Mouse (Mus musculus) spleen, adult 2 months (tissue): ENCODE measurements at regions not wholly inside any gene's neighbourhood (a gene's known extent, or its start where the extent isn't known, plus 50 kb on each side); places are given as distances from the start of the nearest gene placed in this dataset.

Experiments used
- DNase-seq, 2 experiments: peaks; one replicate each; pipeline versions ENCODE4 v3.0.0 to v3.0.0-alpha.2; 2012 to 2021; ENCODE audit warnings: low spot score in 2 of 2, low read depth in 1 of 2
- H3K27ac ChIP-seq: fragments of 200-500 bp; 2 replicates; pipeline ENCODE4 v1.5.1; 2012; ENCODE audit warnings: low read length, inconsistent platforms; ENCODE audit not compliant: insufficient read depth
- H3K27me3 ChIP-seq: fragments of 200-500 bp; 2 replicates; pipeline ENCODE4 v1.6.1; 2012; ENCODE audit warnings: mild to moderate bottlenecking, moderate library complexity, low read length, inconsistent platforms; ENCODE audit not compliant: control insufficient read depth, insufficient read depth
- H3K36me3 ChIP-seq: fragments of 200-500 bp; 2 replicates; pipeline ENCODE4 v1.6.1; 2012; ENCODE audit warnings: mild to moderate bottlenecking, low read length, inconsistent platforms; ENCODE audit not compliant: control insufficient read depth, insufficient read depth
- H3K4me1 ChIP-seq: fragments of 200-500 bp; 2 replicates; pipeline ENCODE4 v1.6.1; 2011; ENCODE audit warnings: inconsistent platforms; ENCODE audit not compliant: control insufficient read depth, insufficient read depth, insufficient read length
- H3K4me3 ChIP-seq: fragments of 200-500 bp; 2 replicates; pipeline ENCODE4 v1.5.1; 2011; ENCODE audit warnings: mild to moderate bottlenecking, inconsistent platforms; ENCODE audit not compliant: insufficient read depth, insufficient read length; ENCODE audit errors: extremely low read depth
- CTCF ChIP-seq: fragments of 200-500 bp; IDR thresholded peaks from 2 replicates; pipeline ENCODE4 v1.5.1; 2011; ENCODE audit warnings: mild to moderate bottlenecking, inconsistent platforms; ENCODE audit not compliant: insufficient read depth, insufficient read length, insufficient replicate concordance; ENCODE audit errors: extremely low read depth
- POLR2A ChIP-seq: fragments of 200-500 bp; IDR thresholded peaks from 2 replicates; pipeline ENCODE4 v1.6.1; 2011; ENCODE audit warnings: low read depth, low read length, inconsistent platforms
- WGBS: fragments of 180-500 bp; shearing (Covaris S2); methylation state at CpG from one replicate; pipeline ENCODE4 v1.1.7; 2018; 5-methylcytosine and 5-hydroxymethylcytosine counted together

DNA sequence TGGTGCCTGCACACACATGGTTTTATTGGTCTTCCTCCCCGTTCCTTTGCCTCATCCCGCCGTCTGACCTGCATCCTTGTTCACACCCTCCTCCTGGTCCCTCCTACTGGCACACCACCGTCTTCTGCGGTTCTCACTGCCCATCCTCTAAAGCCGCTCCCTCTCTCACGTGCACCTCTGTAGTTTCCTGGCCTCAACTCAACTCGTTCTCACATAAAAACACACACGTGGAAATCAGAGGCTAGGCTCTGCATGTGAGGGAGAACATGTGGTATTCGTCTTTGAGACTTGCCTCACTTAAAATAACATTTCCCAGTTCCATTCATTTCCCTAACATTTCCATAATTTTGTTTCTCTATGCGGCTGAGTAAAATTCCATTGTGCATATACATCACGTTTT is 69.5 kb downstream of the Aldh8a1 start:
- no peak for DNase-seq
- WGBS = 82% methylated on average over 12 of the region's 12 CpGs
- Histone ChIP-seq H3K36me3 (no peaks in the 10 kb centered on the region), H3K27me3 (no peaks in the 10 kb centered on the region), H3K27ac (no peak overlapping the region), H3K4me3 (no peak overlapping the region), H3K4me1 (no peaks in the 10 kb centered on the region)
- TF ChIP-seq POLR2A = no peak

DNA sequence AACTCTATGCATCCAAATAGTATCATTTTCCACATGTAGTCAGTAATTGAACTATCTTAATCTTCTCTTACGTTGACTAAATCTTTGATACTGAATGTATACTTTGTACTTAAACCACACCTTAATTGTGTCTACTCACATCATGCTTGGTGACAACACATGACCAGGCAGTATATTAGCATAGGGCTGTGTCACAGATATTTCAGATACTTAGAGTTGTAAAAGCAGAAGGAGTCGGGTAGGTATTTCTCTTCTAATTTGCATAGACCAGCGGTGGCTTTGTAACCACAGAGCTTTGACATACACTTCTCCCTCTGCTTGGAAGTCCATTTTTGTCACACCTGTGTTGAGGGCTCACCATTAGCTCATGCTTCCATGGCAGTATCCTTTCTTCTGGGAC is 71.0 kb downstream of the Aldh8a1 start:
- WGBS = 39% methylated on average over 3 of the region's 3 CpGs
- Histone ChIP-seq H3K4me1 (no peaks in the 10 kb centered on the region), H3K27ac (no peak overlapping the region), H3K36me3 (no peaks in the 10 kb centered on the region), H3K27me3 (no peaks in the 10 kb centered on the region), H3K4me3 (no peak overlapping the region)
- TF ChIP-seq POLR2A (no peak), CTCF (no peak)
- no peak for DNase-seq

DNA sequence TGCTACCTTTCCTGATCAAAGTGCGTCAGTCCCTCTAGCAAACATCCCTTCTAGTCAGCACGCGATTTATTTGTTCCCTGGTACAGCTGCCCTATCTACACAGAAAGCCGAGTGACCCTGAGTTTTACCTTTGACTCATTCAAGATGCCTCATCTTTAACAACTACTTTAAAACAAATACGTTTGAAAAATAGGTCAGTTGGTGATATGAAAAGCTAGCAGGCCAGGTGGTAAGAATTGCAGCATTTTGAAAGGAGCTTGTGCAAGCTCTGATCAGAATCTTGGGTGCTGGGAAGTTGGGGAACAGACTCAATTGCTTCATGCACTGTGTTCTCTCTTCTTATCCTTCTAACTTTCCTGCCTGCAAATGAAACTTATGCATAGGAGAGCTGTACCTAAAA is 71.9 kb downstream of the Aldh8a1 start:
- Histone ChIP-seq H3K27me3 (no peaks in the 10 kb centered on the region), H3K27ac (no peak overlapping the region), H3K4me3 (no peak overlapping the region), H3K4me1 (no peaks in the 10 kb centered on the region), H3K36me3 (no peaks in the 10 kb centered on the region)
- WGBS = 88% methylated on average over 5 of the region's 5 CpGs
- TF ChIP-seq POLR2A = no peak
- no peak for TF ChIP-seq CTCF
- no peak for DNase-seq

DNA sequence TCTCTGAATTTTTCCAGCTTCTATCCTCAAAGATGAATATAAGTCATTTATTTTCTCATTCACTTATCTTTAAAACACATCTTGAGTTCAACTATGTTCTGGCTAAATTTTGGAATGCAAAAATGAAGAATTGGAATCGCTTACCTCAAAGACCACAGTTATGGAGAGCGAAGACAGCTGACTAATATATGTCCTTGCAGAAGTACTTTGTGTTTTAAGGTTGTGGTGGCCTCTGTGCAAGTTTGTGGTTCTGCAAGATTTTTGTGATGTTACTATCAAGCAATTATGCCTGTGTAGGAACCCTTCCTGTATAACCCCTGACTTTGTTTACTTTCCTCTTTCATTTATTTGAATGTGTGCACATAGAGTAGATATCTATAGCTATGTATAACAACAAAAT is 75.5 kb downstream of the Aldh8a1 start:
- no peak overlapping the region for H3K4me3 ChIP-seq
- no peak for TF ChIP-seq CTCF
- TF ChIP-seq POLR2A = no peak

DNA sequence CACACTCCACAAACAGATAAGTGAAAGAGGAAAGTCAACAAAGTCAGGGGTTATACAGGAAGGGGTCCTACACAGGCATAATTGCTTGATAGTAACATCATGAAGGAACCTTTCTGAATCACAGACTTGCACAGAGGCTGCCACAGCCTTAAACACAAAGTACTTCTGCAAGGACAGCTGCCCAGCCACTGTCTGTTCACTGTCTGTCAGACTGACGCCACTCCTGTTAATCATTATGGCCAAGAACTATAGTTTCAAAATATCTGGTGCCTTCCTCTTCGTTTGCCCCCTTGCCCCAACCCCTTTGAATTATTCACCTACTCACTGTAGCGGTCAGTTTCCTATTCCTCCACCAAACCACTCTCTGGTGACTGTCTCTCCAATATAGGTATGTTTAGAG is 76.4 kb downstream of the Aldh8a1 start:
- no peak overlapping the region for H3K27ac ChIP-seq
- H3K4me3 ChIP-seq = no peak overlapping the region
- no peaks in the 10 kb centered on the region for H3K36me3 ChIP-seq
- TF ChIP-seq POLR2A = no peak
- no peak for TF ChIP-seq CTCF
- H3K27me3 ChIP-seq = no peaks in the 10 kb centered on the region
- no peaks in the 10 kb centered on the region for H3K4me1 ChIP-seq
- DNase-seq = no peak
- 81% methylated on average over 3 of the region's 3 CpGs for WGBS

More for the DNA sequence above, 75.5 kb downstream of the Aldh8a1 start:
- Histone ChIP-seq H3K4me1 (no peaks in the 10 kb centered on the region), H3K27ac (no peak overlapping the region), H3K27me3 (no peaks in the 10 kb centered on the region), H3K36me3 (no peaks in the 10 kb centered on the region)
- 90% methylated on average over 2 of the region's 2 CpGs for WGBS
- DNase-seq = no peak

DNA sequence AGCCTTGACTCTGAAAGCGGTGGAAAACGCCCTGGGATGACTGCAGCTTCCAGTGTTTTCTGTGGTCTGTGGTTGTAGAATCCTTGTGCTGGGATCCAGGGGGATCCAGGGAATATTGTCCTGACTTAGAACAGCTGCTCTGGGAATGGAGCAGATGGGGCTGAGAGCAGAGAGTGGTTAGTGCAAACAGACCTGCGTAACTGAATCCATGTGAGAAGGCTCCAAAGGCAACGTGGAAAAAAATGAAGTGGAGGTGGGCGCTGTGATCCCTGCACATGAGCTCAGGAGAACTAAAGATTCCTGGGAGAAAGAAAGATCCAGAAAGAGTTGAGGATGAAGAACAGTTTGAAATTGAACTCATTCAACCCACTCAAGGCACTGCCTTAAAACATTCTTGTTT is 77.1 kb downstream of the Aldh8a1 start:
- Histone ChIP-seq H3K27ac (no peak overlapping the region), H3K36me3 (no peaks in the 10 kb centered on the region), H3K4me3 (no peak overlapping the region), H3K4me1 (no peaks in the 10 kb centered on the region), H3K27me3 (no peaks in the 10 kb centered on the region)
- TF ChIP-seq POLR2A (no peak), CTCF (no peak)
- 87% methylated on average over 5 of the region's 5 CpGs for WGBS
- no peak for DNase-seq

DNA sequence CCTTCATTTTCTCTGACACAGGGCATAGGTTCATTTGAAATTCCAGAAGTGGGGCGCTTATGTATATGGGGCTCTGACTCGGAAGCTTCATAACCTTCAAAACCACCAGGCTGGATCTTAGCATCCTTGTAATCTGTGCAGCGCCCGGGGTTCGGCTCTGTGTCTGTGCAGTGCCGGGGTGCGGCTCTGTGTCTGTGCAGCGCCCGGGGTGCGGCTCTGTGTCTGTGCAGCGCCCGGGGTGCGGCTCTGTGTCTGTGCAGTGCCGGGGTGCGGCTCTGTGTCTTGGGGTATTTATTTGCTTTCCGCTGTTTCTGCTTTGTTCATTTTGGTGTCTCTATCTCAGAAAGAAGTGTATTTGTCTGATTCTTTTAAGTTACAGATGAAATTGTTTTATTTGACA is 77.7 kb downstream of the Aldh8a1 start:
- no peak for DNase-seq
- H3K4me3 ChIP-seq = no peak overlapping the region
- no peaks in the 10 kb centered on the region for H3K36me3 ChIP-seq
- H3K27me3 ChIP-seq = no peaks in the 10 kb centered on the region
- TF ChIP-seq CTCF (no peak), POLR2A (no peak)
- H3K27ac ChIP-seq = no peak overlapping the region
- WGBS = 94% methylated on average over 16 of the region's 16 CpGs
- H3K4me1 ChIP-seq = no peaks in the 10 kb centered on the region
